In the genomic region with DNA sequence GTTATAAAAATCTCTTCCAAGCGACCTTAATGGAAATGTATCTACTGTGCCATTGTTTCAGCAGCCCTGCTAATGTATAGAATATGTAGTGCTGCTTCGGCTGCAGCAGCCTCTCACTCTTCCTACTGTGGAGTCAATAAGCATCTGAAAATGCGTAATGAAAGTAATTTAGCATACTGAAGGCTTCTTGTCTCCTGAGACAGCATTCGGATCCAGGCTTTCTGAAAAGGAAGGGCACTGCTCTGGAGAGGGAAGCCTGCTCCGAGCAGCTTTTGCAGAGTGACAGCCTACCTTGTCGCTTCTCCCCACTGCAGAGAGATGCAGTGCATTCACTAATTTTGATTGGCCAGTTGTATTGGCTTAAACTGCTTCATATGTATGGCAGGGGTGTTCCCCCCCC, we compare ENCODE assay signal across 9 mouse cellular contexts. TPM values are rescaled to one million over a fixed set of nuclear protein-coding genes. Genes with fewer than 3 reads are reported as not detected.
A peak's percentile ranks its signal among the peaks of the same experiment; 100 is the strongest.
DNase-seq lines count a peak whose midpoint lies in the region; ATAC-seq and TF ChIP-seq lines count a peak whose summit lies in the region.
"Had no signal": no experiment of that assay in that cellular context is flagged by ENCODE, and none has a peak within 500 bp of the region (broad histone marks: within the 10 kb centered on the region; RNA-seq: fewer than 3 reads in every experiment).

A gene (minus strand): TSS at position 348 of the 400 bp plus-strand sequence.

- no peak for DNase-seq in forebrain, embryonic 11.5 days (ENCODE audit: low spot score)
- DNase-seq in forebrain, embryonic 10.5 days (ENCODE audit: extremely low spot score, low spot score) = no peak
- no peak for DNase-seq in heart, adult 8-10 months (ENCODE audit: low spot score)
- DNase-seq in layer of hippocampus, adult 9-11 months = peak; percentile 74
- DNase-seq in liver, postnatal 0 days = no peak
- DNase-seq in adrenal gland, postnatal 14 days = no peak

- H3K36me3 ChIP-seq in forebrain, embryonic 11.5 days (ENCODE audit: control insufficient read depth, insufficient read depth, low read length) = no peaks in the 10 kb centered on the region
- no peaks in the 10 kb centered on the region for H3K36me3 ChIP-seq in forebrain, embryonic 10.5 days (replicated peaks)
- H3K36me3 ChIP-seq in neural tube, embryonic 13.5 days = no peaks in the 10 kb centered on the region
- no peaks in the 10 kb centered on the region for H3K36me3 ChIP-seq in liver, postnatal 0 days (replicated peaks; ENCODE audit: insufficient read depth, low read length)

- no peaks in the 10 kb centered on the region for H3K9me3 ChIP-seq in forebrain, embryonic 11.5 days (ENCODE audit: control insufficient read depth, low read length)
- H3K9me3 ChIP-seq in forebrain, embryonic 10.5 days = no peaks in the 10 kb centered on the region
- H3K9me3 ChIP-seq in neural tube, embryonic 13.5 days = no peaks in the 10 kb centered on the region
- H3K9me3 ChIP-seq in liver, postnatal 0 days (ENCODE audit: low read length) = no peaks in the 10 kb centered on the region
- H3K9me3 ChIP-seq: megakaryocyte, embryonic 14.5 days had no signal

- H3K4me1 ChIP-seq in forebrain, embryonic 11.5 days (replicated peaks; ENCODE audit: control insufficient read depth, insufficient read depth, low read length) = no peaks in the 10 kb centered on the region
- 0 out of 2 replicates have a peak, but pooled peaks cover 4% of the 10 kb centered on the region for H3K4me1 ChIP-seq in forebrain, embryonic 10.5 days
- peaks cover 21% of the 10 kb centered on the region for H3K4me1 ChIP-seq in neural tube, embryonic 13.5 days (replicated peaks)
- H3K4me1 ChIP-seq in liver, postnatal 0 days (ENCODE audit: insufficient read depth) = no peaks in the 10 kb centered on the region

- H3K9ac ChIP-seq in forebrain, embryonic 11.5 days (ENCODE audit: low read length) = no peak within 1 kb of the TSS
- H3K9ac ChIP-seq in neural tube, embryonic 13.5 days = peak within 1 kb of the TSS; percentile 75
- no peak within 1 kb of the TSS for H3K9ac ChIP-seq in liver, postnatal 0 days (replicated peaks)

- no peak for TF ChIP-seq EP300 in liver, postnatal 0 days (IDR thresholded peaks at IDR 0.05; ENCODE audit: low read depth)

- no peak within 1 kb of the TSS for H3K4me3 ChIP-seq in forebrain, embryonic 11.5 days (ENCODE audit: low read depth, low read length)
- H3K4me3 ChIP-seq in forebrain, embryonic 10.5 days = no peak within 1 kb of the TSS
- peak within 1 kb of the TSS; percentile 48 for H3K4me3 ChIP-seq in neural tube, embryonic 13.5 days
- H3K4me3 ChIP-seq in liver, postnatal 0 days (ENCODE audit: low read depth, low read length) = no peak within 1 kb of the TSS
- H3K4me3 ChIP-seq: megakaryocyte, embryonic 14.5 days had no signal

- no peaks in the 10 kb centered on the region for H3K27me3 ChIP-seq in forebrain, embryonic 11.5 days (ENCODE audit: control insufficient read depth, insufficient read depth, low read length)
- no peaks in the 10 kb centered on the region for H3K27me3 ChIP-seq in forebrain, embryonic 10.5 days (ENCODE audit: poor library complexity, severe bottlenecking)
- no peaks in the 10 kb centered on the region for H3K27me3 ChIP-seq in neural tube, embryonic 13.5 days
- no peaks in the 10 kb centered on the region for H3K27me3 ChIP-seq in liver, postnatal 0 days (ENCODE audit: insufficient read depth, low read length)
- H3K27me3 ChIP-seq: megakaryocyte, embryonic 14.5 days had no signal

- H3K4me2 ChIP-seq in forebrain, embryonic 11.5 days (ENCODE audit: low read depth, low read length, severe bottlenecking) = 0 out of 2 replicates have a peak within 1 kb of the TSS, but pooled peaks have one; percentile 9
- peak within 1 kb of the TSS; percentile 57 for H3K4me2 ChIP-seq in neural tube, embryonic 13.5 days
- no peak within 1 kb of the TSS for H3K4me2 ChIP-seq in liver, postnatal 0 days (ENCODE audit: low read depth, low read length)

- no peak for ATAC-seq in forebrain, embryonic 11.5 days (replicated peaks; ENCODE audit: low FRiP score)
- peak; percentile 95 for ATAC-seq in neural tube, embryonic 13.5 days (ENCODE audit: low read depth)
- ATAC-seq in liver, postnatal 0 days = no peak
- ATAC-seq in monocyte, adult 5-6 weeks (replicated peaks; ENCODE audit: insufficient number of reproducible peaks, low FRiP score, low TSS enrichment, poor library complexity, severe bottlenecking) = no peak

- no peak within 1 kb of the TSS for H3K27ac ChIP-seq in forebrain, embryonic 11.5 days (ENCODE audit: low read depth, low read length)
- H3K27ac ChIP-seq in forebrain, embryonic 10.5 days = no peak within 1 kb of the TSS
- H3K27ac ChIP-seq in neural tube, embryonic 13.5 days (replicated peaks) = peak within 1 kb of the TSS; percentile 94
- H3K27ac ChIP-seq in liver, postnatal 0 days (ENCODE audit: low read depth) = no peak within 1 kb of the TSS

- 27% methylated on average over 6 of the region's 6 CpGs for WGBS in forebrain, embryonic 11.5 days
- WGBS in forebrain, embryonic 10.5 days = 38% methylated on average over 6 of the region's 6 CpGs
- 15% methylated on average over 6 of the region's 6 CpGs for WGBS in neural tube, embryonic 13.5 days
- WGBS in liver, postnatal 0 days (ENCODE audit: insufficient replicate concordance) = 65% methylated on average over 6 of the region's 6 CpGs

- TF ChIP-seq CTCF in liver, postnatal 0 days (IDR thresholded peaks at IDR 0.05; ENCODE audit: low read depth) = no peak

RNA-seq across cellular contexts. Expression of the gene that starts here (rescaled TPM):
- polyA plus RNA-seq in forebrain, embryonic 11.5 days (2014; fragmentation: Nextera tagmentation; extraction: Ambion mirVana) = 2.6 and 4.1 TPM in 2 replicates
- 0.52 and 0.69 TPM in 2 replicates for polyA plus RNA-seq in forebrain, embryonic 10.5 days (2016; fragmentation: Nextera tagmentation; extraction: Ambion mirVana)
- 10 to 100 TPM; 20.5 to 30.8 (median 28.3) TPM for total RNA-seq in heart, adult 8-10 months (2022)
- polyA plus RNA-seq in neural tube, embryonic 13.5 days (2015; fragmentation: Nextera tagmentation; extraction: Ambion mirVana) = 18.7 and 19.2 TPM in 2 replicates
- polyA plus RNA-seq in liver, postnatal 0 days (2015; fragmentation: Nextera tagmentation; extraction: Ambion mirVana) = 0.08 TPM in 2 replicates
- total RNA-seq in monocyte, adult 5-6 weeks (2017) = 0.39 TPM in 1 of 3 replicates, not detected in the others
- 6.3 and 6.7 TPM in 2 replicates for total RNA-seq in adrenal gland, postnatal 14 days (2021)
